Mouse (Mus musculus): ENCODE measurements at regions not wholly inside any gene's neighbourhood (a gene's known extent, or its start where the extent isn't known, plus 50 kb on each side); places are given as distances from the start of the nearest gene placed in this dataset.

- Histone ChIP-seq H3K4me1 (ENCODE audit: control insufficient read depth, insufficient read depth, low read length) (no peaks in the 10 kb centered on the region), H3K27ac (ENCODE audit: insufficient read depth, low read depth, low read length) (no peak overlapping the region), H3K36me3 (ENCODE audit: control insufficient read depth, insufficient read depth, low read length) (no peaks in the 10 kb centered on the region), H3K4me3 (ENCODE audit: insufficient read depth, low read depth, low read length) (no peak overlapping the region), H3K27me3 (replicated peaks; ENCODE audit: control insufficient read depth, insufficient read depth, low read length) (no peaks in the 10 kb centered on the region)
- TF ChIP-seq CTCF (conservative IDR thresholded peaks at IDR 0.05; ENCODE audit: insufficient read depth, insufficient read length, low read depth, low read length) (0 out of 2 replicates have a peak, but pooled peaks have one; percentile 15), POLR2A (IDR thresholded peaks at IDR 0.05; ENCODE audit: low read depth, low read length) (no peak)
- 84% methylated on average over 4 of the region's 4 CpGs for WGBS
- no peak for DNase-seq
Observed at GRCm38 (mm10) chr6:71062980-71063379, 81.3 kb downstream of the Thnsl2 start.

- Histone ChIP-seq H3K4me1 (ENCODE audit: control insufficient read depth, insufficient read depth, low read length) (no peaks in the 10 kb centered on the region), H3K36me3 (ENCODE audit: control insufficient read depth, insufficient read depth, low read length) (no peaks in the 10 kb centered on the region), H3K27ac (ENCODE audit: insufficient read depth, low read depth, low read length) (no peak overlapping the region), H3K4me3 (ENCODE audit: insufficient read depth, low read depth, low read length) (no peak overlapping the region), H3K27me3 (replicated peaks; ENCODE audit: control insufficient read depth, insufficient read depth, low read length) (no peaks in the 10 kb centered on the region)
- WGBS, result 65% methylated on average over 6 of the region's 6 CpGs
- no peak for DNase-seq
- no peak for TF ChIP-seq CTCF (conservative IDR thresholded peaks at IDR 0.05; ENCODE audit: insufficient read depth, insufficient read length, low read depth, low read length)
- no peak for TF ChIP-seq POLR2A (IDR thresholded peaks at IDR 0.05; ENCODE audit: low read depth, low read length)
Observed at GRCm38 (mm10) chr6:71065428-71065827, 78.8 kb downstream of the Thnsl2 start.

GRCm38 (mm10) chr6:71069229-71069628 is 75.0 kb downstream of the Thnsl2 start:
- no peak for TF ChIP-seq CTCF (conservative IDR thresholded peaks at IDR 0.05; ENCODE audit: insufficient read depth, insufficient read length, low read depth, low read length)
- no peak for TF ChIP-seq POLR2A (IDR thresholded peaks at IDR 0.05; ENCODE audit: low read depth, low read length)
- no peak for DNase-seq
- Histone ChIP-seq H3K4me3 (ENCODE audit: insufficient read depth, low read depth, low read length) (no peak overlapping the region), H3K36me3 (ENCODE audit: control insufficient read depth, insufficient read depth, low read length) (no peaks in the 10 kb centered on the region), H3K4me1 (ENCODE audit: control insufficient read depth, insufficient read depth, low read length) (no peaks in the 10 kb centered on the region), H3K27me3 (replicated peaks; ENCODE audit: control insufficient read depth, insufficient read depth, low read length) (no peaks in the 10 kb centered on the region), H3K27ac (ENCODE audit: insufficient read depth, low read depth, low read length) (no peak overlapping the region)
- WGBS, result 59% methylated on average over 4 of the region's 4 CpGs

GRCm38 (mm10) chr6:71074789-71075191 is 69.4 kb downstream of the Thnsl2 start:
- Histone ChIP-seq H3K4me1 (ENCODE audit: control insufficient read depth, insufficient read depth, low read length) (no peaks in the 10 kb centered on the region), H3K4me3 (ENCODE audit: insufficient read depth, low read depth, low read length) (no peak overlapping the region), H3K36me3 (ENCODE audit: control insufficient read depth, insufficient read depth, low read length) (no peaks in the 10 kb centered on the region), H3K27ac (ENCODE audit: insufficient read depth, low read depth, low read length) (no peak overlapping the region), H3K27me3 (replicated peaks; ENCODE audit: control insufficient read depth, insufficient read depth, low read length) (no peaks in the 10 kb centered on the region)
- DNase-seq, result no peak
- WGBS, result 56% methylated on average over 5 of the region's 5 CpGs
- TF ChIP-seq POLR2A (IDR thresholded peaks at IDR 0.05; ENCODE audit: low read depth, low read length), result no peak
- no peak for TF ChIP-seq CTCF (conservative IDR thresholded peaks at IDR 0.05; ENCODE audit: insufficient read depth, insufficient read length, low read depth, low read length)
